Mouse (Mus musculus) ES-Bruce4 (cell line): ENCODE measurements around the gene Fgfr2. TPM values are rescaled to one million over a fixed set of nuclear protein-coding genes. Genes with fewer than 3 reads are reported as not detected.

Experiments used
- H3K27ac ChIP-seq: 2 replicates; pipeline ENCODE4 v1.5.1; 2012; ENCODE audit warnings: low read length, inconsistent platforms; ENCODE audit not compliant: insufficient read depth
- H3K27me3 ChIP-seq: 2 replicates; pipeline ENCODE4 v1.6.1; 2012; ENCODE audit warnings: mild to moderate bottlenecking, low read length, inconsistent platforms; ENCODE audit not compliant: control insufficient read depth, poor library complexity, insufficient read depth, severe bottlenecking
- H3K36me3 ChIP-seq: 2 replicates; pipeline ENCODE4 v1.6.1; 2012; ENCODE audit warnings: inconsistent platforms, mild to moderate bottlenecking, low read length, moderate library complexity; ENCODE audit not compliant: control insufficient read depth, poor library complexity, insufficient read depth, severe bottlenecking
- H3K4me1 ChIP-seq: one replicate; pipeline ENCODE4 v1.8.1; 2011; ENCODE audit warnings: low read length; ENCODE audit not compliant: control insufficient read depth, insufficient read depth
- H3K4me3 ChIP-seq: 2 replicates; pipeline ENCODE4 v1.5.1; 2011; ENCODE audit warnings: low read depth, mild to moderate bottlenecking, low read length
- H3K9ac ChIP-seq: 2 replicates; pipeline ENCODE4 v1.6.1; 2012; ENCODE audit warnings: low read depth, mild to moderate bottlenecking, inconsistent platforms; ENCODE audit not compliant: poor library complexity, severe bottlenecking
- H3K9me3 ChIP-seq: replicated peaks from 2 replicates; pipeline ENCODE4 v1.6.1; 2012; ENCODE audit warnings: mild to moderate bottlenecking, low read length, inconsistent platforms; ENCODE audit not compliant: control insufficient read depth, poor library complexity, insufficient read depth, severe bottlenecking
- CTCF ChIP-seq: IDR thresholded peaks from one replicate; pipeline ENCODE4 v1.8.1; 2011; ENCODE audit warnings: low read depth, low read length
- EP300 ChIP-seq: IDR thresholded peaks from 2 replicates; pipeline ENCODE4 v1.6.1; 2011; ENCODE audit warnings: low read depth, low read length; ENCODE audit not compliant: insufficient read depth
- POLR2A ChIP-seq: IDR thresholded peaks from one replicate; pipeline ENCODE4 v1.8.1; 2011; ENCODE audit warnings: low read length; ENCODE audit not compliant: insufficient read depth
- polyA plus RNA-seq: library from polyadenylated mRNA; stranded (reverse); fragments of >200 nt; gene quantifications from 2 replicates; pipeline ENCODE4 v1.2.4, GENCODE M21; 2011; ENCODE audit warnings: low read depth; ENCODE audit not compliant: missing spikeins, insufficient read depth, insufficient read length

The Fgfr2 gene
- polyA plus RNA-seq, 1 experiment, result 34.8 TPM

DNA sequence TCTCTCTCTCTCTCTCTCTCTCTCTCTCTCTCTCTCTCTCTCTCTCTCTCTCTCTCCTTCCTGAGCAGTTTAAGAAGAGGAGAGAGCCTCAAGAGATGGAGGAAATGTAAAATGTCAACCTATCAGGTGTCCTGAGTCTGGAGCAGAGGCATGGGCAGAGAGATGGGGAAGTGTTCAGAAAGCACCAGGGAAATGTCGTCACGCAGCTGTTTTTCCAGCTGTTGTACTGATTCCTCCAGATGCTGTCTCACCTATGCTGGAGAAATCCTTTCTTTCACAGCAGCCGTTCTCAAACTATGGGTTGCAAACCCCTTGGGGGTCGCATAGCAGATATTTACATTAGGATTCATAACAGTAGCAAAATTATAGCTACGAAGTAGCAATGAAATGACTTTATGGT lies 2156.7 kb downstream of the Fgfr2 start:
- H3K9ac ChIP-seq, result no peak overlapping the region
- H3K4me1 ChIP-seq, result peaks cover 4% of the 10 kb centered on the region
- H3K36me3 ChIP-seq, result no peaks in the 10 kb centered on the region; the same call in 1 of the 2 replicates
- TF ChIP-seq CTCF, result no peak
- no peak for TF ChIP-seq POLR2A
- no peak for TF ChIP-seq EP300
- no peaks in the 10 kb centered on the region for H3K27me3 ChIP-seq
- H3K9me3 ChIP-seq, result no peaks in the 10 kb centered on the region
- H3K4me3 ChIP-seq, result no peak overlapping the region
- H3K27ac ChIP-seq, result no peak overlapping the region

DNA sequence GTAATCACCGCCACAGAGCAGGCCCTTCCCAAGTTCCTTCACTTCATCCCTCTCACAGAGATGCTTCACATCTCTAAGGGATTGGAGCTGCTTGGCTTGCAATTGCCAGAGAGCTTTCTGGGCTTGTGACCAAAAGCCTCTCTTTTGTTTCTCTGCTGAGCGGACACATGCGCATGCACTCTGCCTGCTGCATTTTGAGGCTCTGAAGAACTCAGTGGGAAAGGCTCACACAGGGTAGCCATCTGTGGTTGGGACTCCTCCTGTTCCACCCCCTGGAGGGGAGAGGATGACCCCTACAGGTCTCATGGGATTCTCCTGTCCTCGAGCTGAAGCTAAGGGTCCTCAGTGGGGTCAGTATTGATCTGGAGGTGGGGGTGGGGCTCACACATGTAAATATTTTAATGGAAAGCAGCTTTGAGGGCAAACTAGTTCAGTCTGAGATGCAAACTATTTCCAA lies 2157.2 kb downstream of the Fgfr2 start:
- TF ChIP-seq EP300 (no peak), POLR2A (no peak), CTCF (no peak)
- no peak overlapping the region for H3K9ac ChIP-seq

DNA sequence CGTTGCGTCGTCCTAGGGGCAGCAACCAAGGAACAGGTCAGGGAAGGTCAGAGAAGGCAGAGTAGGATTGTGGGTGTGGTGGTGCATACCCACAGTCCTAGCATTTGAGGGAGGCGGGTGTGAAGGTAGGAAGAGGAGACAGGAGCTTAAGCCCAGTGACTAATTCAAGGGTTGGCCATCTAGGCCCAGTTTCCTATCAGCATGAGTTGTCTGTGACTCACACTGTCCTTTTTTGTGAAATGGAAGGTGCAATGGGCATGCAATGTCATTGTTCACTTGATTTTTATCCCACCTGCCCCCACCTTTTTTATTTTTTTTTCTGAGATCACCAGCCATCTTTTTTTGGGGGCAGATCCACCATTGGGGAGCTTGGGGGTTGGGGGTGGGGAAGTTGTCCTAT lies 2157.8 kb downstream of the Fgfr2 start:
- Histone ChIP-seq H3K9ac (no peak overlapping the region), H3K27ac (no peak overlapping the region)

More for the DNA sequence above, 2157.2 kb downstream of the Fgfr2 start:
- no peaks in the 10 kb centered on the region for H3K9me3 ChIP-seq
- no peaks in the 10 kb centered on the region for H3K27me3 ChIP-seq
- H3K36me3 ChIP-seq, result no peaks in the 10 kb centered on the region; the same call in 1 of the 2 replicates
- no peak overlapping the region for H3K27ac ChIP-seq
- no peak overlapping the region for H3K4me3 ChIP-seq
- peaks cover 4% of the 10 kb centered on the region for H3K4me1 ChIP-seq

DNA sequence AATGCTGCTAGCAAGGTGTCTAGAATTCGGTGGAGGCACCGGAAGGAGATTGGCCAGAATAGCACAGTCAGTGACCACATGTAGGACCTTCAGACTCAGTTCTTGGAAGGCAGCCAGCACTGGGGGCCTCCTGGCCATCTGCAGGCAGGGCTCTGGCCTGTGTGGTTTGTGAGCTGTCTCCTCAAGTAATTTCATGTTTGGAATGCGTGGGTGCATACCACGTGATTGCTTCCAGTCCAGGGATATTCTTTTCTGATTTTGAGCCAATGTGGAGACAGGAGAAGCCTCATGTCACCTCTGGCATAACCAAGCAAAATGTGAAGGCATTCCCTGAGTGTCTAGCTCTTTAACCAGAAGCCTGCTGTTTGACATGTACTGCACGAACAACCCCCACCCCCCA lies 2158.5 kb downstream of the Fgfr2 start:
- Histone ChIP-seq H3K4me1 (peaks cover 4% of the 10 kb centered on the region), H3K27ac (no peak overlapping the region), H3K9ac (no peak overlapping the region), H3K27me3 (no peaks in the 10 kb centered on the region), H3K9me3 (no peaks in the 10 kb centered on the region), H3K4me3 (no peak overlapping the region), H3K36me3 (no peaks in the 10 kb centered on the region; the same call in 1 of the 2 replicates)
- TF ChIP-seq CTCF, result no peak
- TF ChIP-seq POLR2A, result no peak
- no peak for TF ChIP-seq EP300

More for the DNA sequence above, 2157.8 kb downstream of the Fgfr2 start:
- no peak for TF ChIP-seq EP300
- peaks cover 4% of the 10 kb centered on the region for H3K4me1 ChIP-seq
- no peaks in the 10 kb centered on the region; the same call in 1 of the 2 replicates for H3K36me3 ChIP-seq
- H3K9me3 ChIP-seq, result no peaks in the 10 kb centered on the region
- H3K27me3 ChIP-seq, result no peaks in the 10 kb centered on the region
- H3K4me3 ChIP-seq, result no peak overlapping the region

DNA sequence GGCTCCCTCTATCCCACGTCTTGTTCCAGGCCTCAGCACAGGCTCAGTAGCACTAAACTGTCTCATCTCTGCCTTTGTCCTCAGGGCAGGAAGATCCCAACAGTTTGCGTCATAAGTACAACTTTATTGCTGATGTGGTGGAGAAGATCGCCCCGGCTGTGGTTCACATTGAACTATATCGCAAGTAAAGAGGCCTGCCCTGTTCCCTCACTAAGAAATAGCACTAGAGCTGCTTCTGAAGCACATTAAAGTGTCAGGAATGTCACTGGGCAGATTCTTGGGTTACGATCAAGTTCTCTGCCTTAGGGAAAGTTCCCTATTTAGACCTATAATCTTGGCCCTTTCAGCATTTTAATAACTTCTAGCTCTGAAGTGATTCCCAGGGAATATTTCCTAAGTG lies 2161.7 kb downstream of the Fgfr2 start:
- H3K27me3 ChIP-seq, result no peaks in the 10 kb centered on the region
- H3K4me3 ChIP-seq, result no peak overlapping the region
- peaks cover 4% of the 10 kb centered on the region for H3K4me1 ChIP-seq
- H3K9ac ChIP-seq, result no peak overlapping the region
- no peaks in the 10 kb centered on the region for H3K9me3 ChIP-seq
- no peak overlapping the region for H3K27ac ChIP-seq
- TF ChIP-seq POLR2A (no peak), CTCF (no peak), EP300 (no peak)
- H3K36me3 ChIP-seq, result no peaks in the 10 kb centered on the region; the same call in 1 of the 2 replicates

DNA sequence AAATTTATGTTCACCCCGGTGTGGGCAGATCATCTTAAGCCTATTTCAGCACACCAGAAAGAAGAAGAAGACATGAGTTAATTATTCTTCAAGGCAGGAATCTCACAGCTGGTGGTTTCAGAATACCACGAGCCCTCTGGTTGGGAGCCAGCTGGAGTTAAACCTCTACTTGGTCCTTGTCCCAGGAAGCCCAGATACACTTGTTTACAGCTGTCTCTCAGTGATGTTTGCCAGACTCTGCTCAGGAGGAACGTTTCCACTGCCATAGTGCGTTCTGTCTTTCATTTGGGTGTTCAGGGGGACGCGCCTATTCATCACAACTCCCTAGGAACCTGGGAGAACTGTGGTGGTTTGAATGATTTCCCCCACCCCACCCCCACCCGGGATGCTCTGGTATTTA lies 2163.3 kb downstream of the Fgfr2 start:
- Histone ChIP-seq H3K27ac (no peak overlapping the region), H3K9ac (no peak overlapping the region), H3K4me3 (no peak overlapping the region), H3K9me3 (no peaks in the 10 kb centered on the region), H3K27me3 (no peaks in the 10 kb centered on the region), H3K36me3 (no peaks in the 10 kb centered on the region; the same call in 1 of the 2 replicates), H3K4me1 (no peaks in the 10 kb centered on the region)
- no peak for TF ChIP-seq EP300
- no peak for TF ChIP-seq CTCF
